Mouse (Mus musculus): ENCODE results near the gene Gm21541.
"Not testable (repeated sequence)": the region's sequence is repeated elsewhere in the genome, so short reads cannot be mapped to it uniquely, and the experiment has no call there.

The Gm21541 gene

DNA sequence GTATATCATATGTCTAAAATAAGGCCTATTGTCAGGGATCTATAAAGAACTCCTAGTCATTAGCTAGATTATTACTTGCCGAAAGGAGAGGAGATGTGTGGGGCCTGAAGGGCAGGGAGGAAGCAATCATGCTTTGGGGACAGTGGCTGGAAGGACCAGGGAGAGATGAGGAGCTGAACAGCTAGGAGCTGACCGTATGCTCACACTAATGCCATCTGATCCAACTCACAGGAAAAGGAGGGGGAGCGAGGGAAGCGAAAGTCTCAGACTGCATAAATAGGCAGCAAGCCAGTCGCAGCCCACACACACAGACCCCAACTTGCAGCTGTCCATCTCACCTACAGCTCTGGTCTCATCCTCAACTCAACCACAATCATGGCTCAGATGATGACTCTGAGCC, at the start of gene Gm21541:
Gene Gm21541, plus strand, starts transcription at position 301 of the 400 bp plus-strand sequence.
- not testable (repeated sequence) for DNase-seq (ENCODE audit: low spot score)

DNA sequence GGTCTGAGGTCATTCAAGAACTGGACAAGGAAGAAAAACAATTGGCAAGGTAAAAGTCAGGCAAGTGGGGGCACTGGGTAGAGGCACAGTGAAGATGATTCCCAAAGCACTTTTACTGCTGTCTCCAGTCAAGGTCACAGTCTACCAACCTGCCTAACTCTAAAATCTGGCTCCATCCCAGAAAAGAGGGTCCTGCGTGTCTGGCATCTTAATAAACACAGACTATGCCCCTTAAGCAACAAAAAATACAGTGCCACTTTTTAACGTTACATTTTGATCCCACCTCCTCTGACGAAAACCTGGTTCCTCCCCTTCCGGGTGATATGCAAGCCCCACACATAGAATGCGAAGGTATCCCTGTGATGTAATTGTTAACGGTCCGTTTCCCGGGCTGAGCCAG, 37.9 kb downstream of the Gm21541 start, which contains the start of gene Gm20878:
Gene Gm20878, plus strand, starts transcription at position 301 of the 400 bp plus-strand sequence.
- not testable (repeated sequence) for DNase-seq (ENCODE audit: low spot score)
